Mouse (Mus musculus) liver, embryonic 15.5 days (tissue): ENCODE results near the gene Acap1. TPM values are rescaled to one million over a fixed set of nuclear protein-coding genes. Genes with fewer than 3 reads are reported as not detected.

Experiments used
- ATAC-seq: fragments of 200-750 bp; cut with Nextera tagmentation; 2 replicates; pipeline ENCODE4 v1.8.0; 2017; ENCODE audit warnings: moderate number of reproducible peaks, mild to moderate bottlenecking, moderate library complexity; ENCODE audit not compliant: insufficient read depth
- H3K27ac ChIP-seq: fragments of 300-500 bp; sonication (generic); replicated peaks from 2 replicates; pipeline ENCODE4 v1.5.1; 2015; ENCODE audit warnings: mild to moderate bottlenecking, inconsistent platforms
- H3K27me3 ChIP-seq: fragments of 300-500 bp; sonication (generic); 2 replicates; pipeline ENCODE4 v1.6.1; 2015; ENCODE audit warnings: mild to moderate bottlenecking, inconsistent platforms
- H3K36me3 ChIP-seq: fragments of 300-500 bp; sonication (generic); replicated peaks from 2 replicates; pipeline ENCODE4 v1.6.1; 2015; ENCODE audit warnings: moderate library complexity, mild to moderate bottlenecking, inconsistent platforms
- H3K4me1 ChIP-seq: fragments of 300-500 bp; sonication (generic); replicated peaks from 2 replicates; pipeline ENCODE4 v1.6.1; 2015; ENCODE audit warnings: inconsistent platforms
- H3K4me2 ChIP-seq: fragments of 300-500 bp; sonication (generic); 2 replicates; pipeline ENCODE4 v1.6.1; 2015; ENCODE audit warnings: moderate library complexity, mild to moderate bottlenecking, inconsistent platforms
- H3K4me3 ChIP-seq: fragments of 300-500 bp; sonication (generic); replicated peaks from 2 replicates; pipeline ENCODE4 v1.5.1; 2015; ENCODE audit warnings: mild to moderate bottlenecking, inconsistent platforms
- H3K9ac ChIP-seq: fragments of 300-500 bp; sonication (generic); 2 replicates; pipeline ENCODE4 v1.6.1; 2015; ENCODE audit warnings: moderate library complexity, mild to moderate bottlenecking, inconsistent platforms
- H3K9me3 ChIP-seq: fragments of 300-500 bp; sonication (generic); replicated peaks from 2 replicates; pipeline ENCODE4 v1.6.1; 2016; ENCODE audit warnings: inconsistent platforms
- WGBS: fragments of 180-500 bp; shearing (Covaris S2); methylation state at CpG from one replicate; pipeline ENCODE4 v1.1.7; 2015; ENCODE audit warnings: mixed read lengths; ENCODE audit not compliant: insufficient replicate concordance; 5-methylcytosine and 5-hydroxymethylcytosine counted together
- polyA plus RNA-seq: library from polyadenylated mRNA; unstranded; fragments of >200 nt; fragmentation: Nextera tagmentation; extraction: Ambion mirVana; gene quantifications from 2 replicates; pipeline ENCODE4 v1.2.1, GENCODE M21; 2015

Acap1 gene
- polyA plus RNA-seq, 1 experiment from 2014 or later, result 5.9 TPM

- 67% methylated on average over 21 of the region's 21 CpGs for WGBS
- peaks cover 92% of the 10 kb centered on the region for H3K4me1 ChIP-seq
- peak overlapping the region; percentile 64 for H3K4me3 ChIP-seq
- peak overlapping the region; percentile 97 for H3K4me2 ChIP-seq
- H3K27me3 ChIP-seq, result 0 out of 2 replicates have a peak, but pooled peaks cover 2% of the 10 kb centered on the region
- peak overlapping the region; percentile 64 for H3K9ac ChIP-seq
- peak overlapping the region; percentile 87 for H3K27ac ChIP-seq
- ATAC-seq, result no peak
- H3K36me3 ChIP-seq, result 0 out of 2 replicates have a peak, but pooled peaks cover 7% of the 10 kb centered on the region
- H3K9me3 ChIP-seq, result no peaks in the 10 kb centered on the region
Measured at GRCm38 (mm10) chr11:69881787-69882670, 13.3 kb downstream of the Acap1 start.

- 0 out of 2 replicates have a peak, but pooled peaks cover 7% of the 10 kb centered on the region for H3K36me3 ChIP-seq
- ATAC-seq, result peak; percentile 76
- peaks cover 92% of the 10 kb centered on the region for H3K4me1 ChIP-seq
- peak within 1 kb of the TSS; percentile 97 for H3K4me2 ChIP-seq
- no peaks in the 10 kb centered on the region for H3K9me3 ChIP-seq
- peak within 1 kb of the TSS; percentile 64 for H3K9ac ChIP-seq
- under 1% methylated on average over 46 of the region's 46 CpGs for WGBS
- peak within 1 kb of the TSS; percentile 87 for H3K27ac ChIP-seq
- peak within 1 kb of the TSS; percentile 64 for H3K4me3 ChIP-seq
- H3K27me3 ChIP-seq, result 0 out of 2 replicates have a peak, but pooled peaks cover 3% of the 10 kb centered on the region
Measured at GRCm38 (mm10) chr11:69880853-69881603, 14.3 kb downstream of the Acap1 start, which contains the start of gene Kctd11. Kctd11 (minus strand) TSS chr11:69881406.

- Histone ChIP-seq H3K9me3 (no peaks in the 10 kb centered on the region), H3K4me3 (peak overlapping the region; percentile 64), H3K27me3 (0 out of 2 replicates have a peak, but pooled peaks cover 3% of the 10 kb centered on the region), H3K36me3 (0 out of 2 replicates have a peak, but pooled peaks cover 7% of the 10 kb centered on the region), H3K4me2 (peak overlapping the region; percentile 97), H3K4me1 (peaks cover 92% of the 10 kb centered on the region), H3K27ac (peak overlapping the region; percentile 87), H3K9ac (peak overlapping the region; percentile 64)
- peak; percentile 43 for ATAC-seq
- under 1% methylated on average over 18 of the region's 18 CpGs for WGBS
Measured at GRCm38 (mm10) chr11:69880506-69880852, 14.9 kb downstream of the Acap1 start.

- no peaks in the 10 kb centered on the region for H3K9me3 ChIP-seq
- H3K4me1 ChIP-seq, result peaks cover 90% of the 10 kb centered on the region
- H3K27me3 ChIP-seq, result 0 out of 2 replicates have a peak, but pooled peaks cover 3% of the 10 kb centered on the region
- H3K9ac ChIP-seq, result no peak overlapping the region; the same call in 1 of the 2 replicates
- WGBS, result 76% methylated on average over 15 of the region's 15 CpGs
- 0 out of 2 replicates have a peak, but pooled peaks cover under 1% of the 10 kb centered on the region for H3K36me3 ChIP-seq
- peak overlapping the region; percentile 97 for H3K4me2 ChIP-seq
- no peak for ATAC-seq
- peak overlapping the region; percentile 64 for H3K4me3 ChIP-seq
- peak overlapping the region; percentile 79 for H3K27ac ChIP-seq
Measured at GRCm38 (mm10) chr11:69879711-69880110, 15.6 kb downstream of the Acap1 start.

- 0 out of 2 replicates have a peak, but pooled peaks cover 3% of the 10 kb centered on the region for H3K27me3 ChIP-seq
- H3K27ac ChIP-seq, result peak overlapping the region; percentile 79
- H3K36me3 ChIP-seq, result no peaks in the 10 kb centered on the region
- H3K9ac ChIP-seq, result no peak overlapping the region
- no peaks in the 10 kb centered on the region for H3K9me3 ChIP-seq
- H3K4me2 ChIP-seq, result peak overlapping the region; percentile 97
- H3K4me3 ChIP-seq, result 0 out of 2 replicates have a peak overlapping the region, but pooled peaks have one; percentile 64
- H3K4me1 ChIP-seq, result peaks cover 90% of the 10 kb centered on the region
- 28% methylated on average over 6 of the region's 6 CpGs for WGBS
- peak; percentile 56 for ATAC-seq
Measured at GRCm38 (mm10) chr11:69878952-69879351, 16.4 kb downstream of the Acap1 start.

- no peak overlapping the region for H3K4me3 ChIP-seq
Measured at GRCm38 (mm10) chr11:69878399-69878798, 16.9 kb downstream of the Acap1 start.

GRCm38 (mm10) chr11:69877878-69878277 is 17.5 kb downstream of the Acap1 start, which contains the start of gene Tmem95:
Tmem95 (minus strand) TSS chr11:69878018.
- 76% methylated on average over 11 of the region's 11 CpGs for WGBS
- peak within 1 kb of the TSS; percentile 79 for H3K27ac ChIP-seq
- H3K4me1 ChIP-seq, result peaks cover 83% of the 10 kb centered on the region

More at GRCm38 (mm10) chr11:69878399-69878798, 16.9 kb downstream of the Acap1 start:
- ATAC-seq, result no peak
- Histone ChIP-seq H3K4me2 (peak overlapping the region; percentile 97), H3K9ac (no peak overlapping the region), H3K27me3 (0 out of 2 replicates have a peak, but pooled peaks cover 3% of the 10 kb centered on the region), H3K36me3 (no peaks in the 10 kb centered on the region), H3K9me3 (no peaks in the 10 kb centered on the region), H3K27ac (peak overlapping the region; percentile 79), H3K4me1 (peaks cover 85% of the 10 kb centered on the region)
- 64% methylated on average over 3 of the region's 3 CpGs for WGBS

GRCm38 (mm10) chr11:69876867-69877266 is 18.5 kb downstream of the Acap1 start:
- H3K27ac ChIP-seq, result peak overlapping the region; percentile 61; the same call in 1 of the 2 replicates
- H3K9ac ChIP-seq, result no peak overlapping the region
- H3K36me3 ChIP-seq, result no peaks in the 10 kb centered on the region
- 0 out of 2 replicates have a peak, but pooled peaks cover 3% of the 10 kb centered on the region for H3K27me3 ChIP-seq
- no peaks in the 10 kb centered on the region for H3K9me3 ChIP-seq
- peaks cover 78% of the 10 kb centered on the region for H3K4me1 ChIP-seq
- WGBS, result 2% methylated on average over 12 of the region's 12 CpGs
- no peak overlapping the region for H3K4me3 ChIP-seq
- ATAC-seq, result peak; percentile 19; the same call in 1 of the 2 replicates
- peak overlapping the region; percentile 50 for H3K4me2 ChIP-seq

More at GRCm38 (mm10) chr11:69877878-69878277, 17.5 kb downstream of the Acap1 start, which contains the start of gene Tmem95:
- no peak for ATAC-seq
- no peaks in the 10 kb centered on the region for H3K36me3 ChIP-seq
- H3K9me3 ChIP-seq, result no peaks in the 10 kb centered on the region
- no peak within 1 kb of the TSS for H3K9ac ChIP-seq
- H3K27me3 ChIP-seq, result 0 out of 2 replicates have a peak, but pooled peaks cover 3% of the 10 kb centered on the region
- peak within 1 kb of the TSS; percentile 97 for H3K4me2 ChIP-seq
- H3K4me3 ChIP-seq, result no peak within 1 kb of the TSS

GRCm38 (mm10) chr11:69876186-69876585 is 19.2 kb downstream of the Acap1 start:
- Histone ChIP-seq H3K4me2 (0 out of 2 replicates have a peak overlapping the region, but pooled peaks have one; percentile 50), H3K36me3 (no peaks in the 10 kb centered on the region), H3K27ac (peak overlapping the region; percentile 61; the same call in 1 of the 2 replicates), H3K9me3 (no peaks in the 10 kb centered on the region), H3K27me3 (0 out of 2 replicates have a peak, but pooled peaks cover 3% of the 10 kb centered on the region), H3K4me3 (no peak overlapping the region), H3K4me1 (peaks cover 71% of the 10 kb centered on the region), H3K9ac (0 out of 2 replicates have a peak overlapping the region, but pooled peaks have one; percentile 12)
- WGBS, result 27% methylated on average over 7 of the region's 7 CpGs
- ATAC-seq, result no peak

- no peak for ATAC-seq
- H3K4me2 ChIP-seq, result no peak overlapping the region
- H3K4me3 ChIP-seq, result no peak overlapping the region
- H3K9me3 ChIP-seq, result no peaks in the 10 kb centered on the region
- WGBS, result 73% methylated on average over 4 of the region's 4 CpGs
- no peak overlapping the region for H3K9ac ChIP-seq
- H3K36me3 ChIP-seq, result no peaks in the 10 kb centered on the region
- H3K27ac ChIP-seq, result no peak overlapping the region; the same call in 1 of the 2 replicates
- H3K4me1 ChIP-seq, result peaks cover 57% of the 10 kb centered on the region
- H3K27me3 ChIP-seq, result 0 out of 2 replicates have a peak, but pooled peaks cover 3% of the 10 kb centered on the region
Measured at GRCm38 (mm10) chr11:69872451-69872850, 22.9 kb downstream of the Acap1 start.
